Mouse (Mus musculus): ENCODE measurements at regions not wholly inside any gene's neighbourhood (a gene's known extent, or its start where the extent isn't known, plus 50 kb on each side); places are given as distances from the start of the nearest gene placed in this dataset.
A peak's percentile ranks its signal among the peaks of the same experiment; 100 is the strongest.
"Not testable (repeated sequence)": the region's sequence is repeated elsewhere in the genome, so short reads cannot be mapped to it uniquely, and the experiment has no call there.

GRCm38 (mm10) chr5:16937840-16938239, 146.2 kb downstream of the Gm28710 start:
- no peak for DNase-seq (ENCODE audit: low spot score)

- no peak for DNase-seq (ENCODE audit: low spot score)
Measured at GRCm38 (mm10) chr5:16947430-16947829, 155.8 kb downstream of the Gm28710 start.

- DNase-seq (ENCODE audit: low spot score): no peak
Measured at GRCm38 (mm10) chr5:16967735-16968134, 176.1 kb downstream of the Gm28710 start.

GRCm38 (mm10) chr5:16968817-16969216, 177.2 kb downstream of the Gm28710 start:
- DNase-seq (ENCODE audit: low spot score): not testable (repeated sequence)

- DNase-seq (ENCODE audit: low spot score): peak; percentile 0
Measured at GRCm38 (mm10) chr5:16973206-16973896, 181.7 kb downstream of the Gm28710 start.

DNA sequence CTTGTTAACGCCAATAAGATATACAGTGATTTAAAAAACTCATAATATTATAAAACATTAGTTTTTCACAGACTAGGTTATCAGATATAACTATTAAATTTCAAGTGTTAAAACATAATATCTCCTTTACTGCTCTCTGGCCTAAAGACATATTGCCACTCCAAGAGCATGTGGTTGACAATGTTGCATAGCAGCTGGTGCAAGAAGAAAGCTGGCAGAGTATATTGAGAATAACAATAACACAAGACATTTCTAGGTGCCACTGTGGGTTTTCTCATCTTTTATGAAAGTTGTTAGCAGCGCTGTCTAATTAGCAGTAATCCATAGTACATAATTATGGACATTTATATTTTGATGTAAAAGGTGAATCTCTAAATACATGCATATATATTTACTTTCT, 184.4 kb downstream of the Gm28710 start:
- no peak for DNase-seq (ENCODE audit: low spot score)

DNA sequence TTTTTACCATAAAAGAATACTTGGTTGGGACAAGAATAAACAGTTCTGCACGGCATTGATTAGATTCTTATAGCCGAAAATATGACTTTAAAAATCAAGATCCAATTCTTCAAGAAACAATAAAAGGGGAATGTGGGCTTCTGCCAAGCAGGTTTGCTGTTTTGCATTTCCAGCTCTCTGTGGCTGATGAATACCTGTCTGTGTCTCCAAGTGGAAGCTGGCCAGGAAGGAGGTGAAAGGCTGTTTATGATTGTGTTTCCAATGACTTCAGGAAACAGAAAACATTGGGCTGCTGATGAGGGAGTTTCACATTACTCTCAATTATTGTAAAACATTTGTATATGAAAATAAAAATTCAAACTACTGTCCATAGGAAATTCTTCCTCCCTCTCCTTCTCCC, 193.3 kb downstream of the Gm28710 start:
- no peak for DNase-seq (ENCODE audit: low spot score)

- no peak for DNase-seq (ENCODE audit: low spot score)
Measured at GRCm38 (mm10) chr5:16991518-16991917, 199.9 kb downstream of the Gm28710 start.

DNA sequence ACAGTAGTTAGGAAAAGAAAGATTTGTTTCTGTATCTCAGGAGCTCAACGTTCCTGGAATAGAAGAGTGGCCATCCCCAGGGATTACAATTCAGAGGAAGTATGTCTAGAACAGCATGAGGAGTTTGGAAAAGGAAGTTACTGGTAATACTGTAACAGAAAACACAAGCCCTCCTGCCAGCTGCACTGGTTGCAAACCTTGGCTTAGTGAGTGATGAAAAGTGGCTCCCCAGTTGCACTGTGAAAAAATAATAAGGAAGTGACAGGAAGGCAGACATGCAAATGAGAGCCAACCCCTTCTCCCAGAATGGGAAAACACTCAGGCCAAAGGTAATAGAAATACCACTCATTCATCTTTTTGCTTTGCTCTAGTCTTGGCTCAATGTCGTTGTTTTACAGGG, 207.6 kb downstream of the Gm28710 start:
- DNase-seq (ENCODE audit: low spot score): no peak

DNA sequence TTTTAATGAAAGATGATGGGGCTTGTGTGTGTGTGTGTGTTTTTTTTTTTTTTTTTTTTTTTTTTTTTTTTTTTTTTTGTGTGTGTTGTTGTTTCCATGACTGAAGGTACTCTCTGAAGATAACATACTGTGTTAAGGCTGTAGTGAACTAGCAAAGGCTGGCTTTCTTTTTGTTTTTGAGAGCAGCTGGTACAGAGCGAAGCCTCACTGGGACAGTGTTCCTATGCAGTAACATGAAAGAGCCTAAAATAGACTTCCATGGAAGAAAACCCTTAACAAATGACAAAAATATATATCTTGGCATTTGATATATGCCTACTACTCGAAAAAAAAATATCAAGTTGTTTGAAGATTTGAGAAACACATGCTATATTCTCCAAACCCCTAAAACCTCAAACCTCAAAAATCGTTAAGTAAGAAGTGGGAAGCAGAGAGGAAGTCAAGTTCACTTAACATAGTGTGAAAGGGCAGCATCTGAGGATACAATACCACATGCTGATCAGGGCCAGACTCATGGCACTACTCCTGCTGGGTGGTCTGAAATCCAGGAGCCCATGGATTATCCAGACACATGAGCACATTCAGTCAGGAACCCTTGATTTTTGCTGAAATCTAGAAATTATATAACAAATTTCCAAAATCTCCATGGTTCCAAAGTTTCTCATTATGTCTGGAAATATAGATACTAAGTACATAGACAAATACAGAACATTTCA, 215.4 kb downstream of the Gm28710 start:
- no peak for DNase-seq (ENCODE audit: low spot score)

DNA sequence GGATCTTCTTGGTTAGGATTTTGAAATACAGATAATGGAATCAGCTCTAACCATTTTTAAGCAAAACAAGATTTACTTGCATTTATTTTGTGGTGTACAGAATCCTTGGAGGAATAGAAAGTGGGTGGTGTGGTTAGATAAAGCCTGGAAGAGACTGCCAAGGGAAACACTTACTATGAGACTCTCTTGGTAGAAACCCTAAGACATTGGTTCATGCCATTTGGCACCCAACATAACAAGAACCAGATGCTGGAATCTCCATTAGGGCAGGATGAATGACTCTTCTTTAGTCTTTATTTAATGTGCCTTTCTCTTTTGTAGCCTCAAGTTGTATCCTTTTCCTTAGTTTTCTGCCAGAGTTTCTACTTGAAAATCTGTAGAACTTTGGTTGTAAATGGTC, 230.0 kb downstream of the Gm28710 start:
- DNase-seq (ENCODE audit: low spot score): no peak

DNA sequence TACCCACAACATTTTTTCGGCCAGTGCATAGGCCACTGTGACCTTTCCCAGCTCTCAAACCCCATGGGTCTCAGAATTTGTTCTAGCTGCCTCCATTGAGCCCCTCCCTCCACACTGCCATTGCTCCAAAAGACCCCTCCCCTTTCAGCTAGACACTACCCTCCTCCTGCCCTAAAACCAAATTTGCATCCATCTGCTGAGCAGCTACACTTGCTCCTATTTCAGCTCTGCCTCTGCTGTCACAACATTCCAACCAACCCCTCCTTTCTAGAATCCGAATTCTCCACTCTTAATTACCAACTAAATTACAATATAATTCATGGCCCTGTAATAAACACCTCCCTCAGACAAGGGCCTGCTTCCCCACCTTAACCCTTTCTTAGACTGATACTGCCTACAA, 262.3 kb downstream of the Gm28710 start:
- no peak for DNase-seq (ENCODE audit: low spot score)

DNA sequence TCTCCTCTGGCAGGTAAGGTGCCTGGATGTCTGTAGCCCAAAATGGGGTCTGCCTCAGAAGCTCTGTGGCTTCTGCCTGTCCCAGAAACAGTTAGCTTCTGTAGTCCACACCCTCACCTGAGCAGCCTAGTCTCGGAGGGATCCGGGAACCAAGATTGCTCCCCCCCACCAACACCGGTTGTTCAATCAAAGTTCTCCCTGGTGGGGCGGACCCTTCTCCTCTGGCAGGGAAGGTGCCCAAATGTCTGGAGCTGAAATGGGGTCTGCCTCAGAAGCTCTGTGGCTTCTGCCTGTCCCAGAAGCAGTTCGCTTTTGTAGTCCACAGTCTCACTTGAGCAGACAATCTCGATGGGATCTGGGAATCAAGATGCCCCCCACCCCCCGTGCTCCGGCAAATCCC, 273.0 kb downstream of the Gm28710 start:
- DNase-seq (ENCODE audit: low spot score): no peak

DNA sequence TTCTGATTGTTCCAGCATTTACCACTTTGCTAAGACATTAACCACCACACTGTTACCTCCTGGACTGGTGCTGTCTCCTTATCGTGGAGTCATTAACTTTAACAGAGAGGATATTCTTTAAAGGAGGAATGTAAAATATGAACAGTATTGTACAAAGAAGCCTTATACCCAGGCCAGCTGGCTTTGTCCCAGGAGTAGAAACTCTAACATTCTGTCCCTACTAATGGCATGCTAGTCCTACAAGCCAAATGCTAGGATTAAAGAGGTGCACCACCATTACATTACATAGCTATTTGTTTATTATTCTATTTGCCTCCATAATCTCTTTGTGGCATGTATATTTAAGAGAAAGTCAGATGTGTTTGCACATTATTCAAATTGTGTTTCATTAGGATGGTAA, 288.8 kb downstream of the Gm28710 start:
- no peak for DNase-seq (ENCODE audit: low spot score)

GRCm38 (mm10) chr5:17111556-17111955, 261.4 kb upstream of the Speer4f2 start:
- no peak for DNase-seq (ENCODE audit: low spot score)

DNA sequence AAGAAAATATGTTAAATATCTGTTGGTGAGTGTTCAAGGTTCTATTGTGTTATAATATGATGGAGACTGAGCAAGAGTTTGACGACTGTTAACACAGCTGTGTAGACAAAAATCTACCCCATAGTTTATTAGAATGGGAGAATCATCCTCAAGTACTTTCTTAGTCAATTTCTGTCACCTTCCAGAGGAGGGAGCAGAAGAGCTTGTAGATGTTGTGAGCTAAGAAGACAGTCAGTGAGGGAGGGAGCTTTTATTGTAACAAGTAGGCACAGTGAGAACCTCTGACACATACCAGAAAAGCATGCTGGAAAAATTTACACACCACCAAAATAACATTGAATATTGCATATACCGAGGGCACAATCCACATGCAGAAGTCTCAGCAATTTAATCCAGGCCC, 261.0 kb upstream of the Speer4f2 start:
- no peak for DNase-seq (ENCODE audit: low spot score)

DNA sequence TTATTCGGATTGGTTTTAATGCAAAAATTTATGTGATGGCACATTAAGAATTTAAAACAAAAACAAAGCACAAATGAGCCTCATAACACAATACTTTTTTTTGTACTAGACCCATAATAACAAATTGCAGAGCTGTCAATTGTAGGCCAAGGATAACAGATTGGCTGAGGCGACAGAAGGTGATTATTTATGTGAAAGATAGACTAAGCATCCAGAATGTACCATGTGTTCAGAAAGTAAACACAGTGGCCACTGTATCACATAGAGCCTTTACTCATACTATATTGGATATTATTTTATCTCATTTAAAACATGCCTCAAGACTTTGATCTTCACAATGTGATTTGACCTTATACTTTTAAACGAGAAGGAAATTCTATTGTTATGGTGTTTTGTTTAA, 257.9 kb upstream of the Speer4f2 start:
- no peak for DNase-seq (ENCODE audit: low spot score)

DNA sequence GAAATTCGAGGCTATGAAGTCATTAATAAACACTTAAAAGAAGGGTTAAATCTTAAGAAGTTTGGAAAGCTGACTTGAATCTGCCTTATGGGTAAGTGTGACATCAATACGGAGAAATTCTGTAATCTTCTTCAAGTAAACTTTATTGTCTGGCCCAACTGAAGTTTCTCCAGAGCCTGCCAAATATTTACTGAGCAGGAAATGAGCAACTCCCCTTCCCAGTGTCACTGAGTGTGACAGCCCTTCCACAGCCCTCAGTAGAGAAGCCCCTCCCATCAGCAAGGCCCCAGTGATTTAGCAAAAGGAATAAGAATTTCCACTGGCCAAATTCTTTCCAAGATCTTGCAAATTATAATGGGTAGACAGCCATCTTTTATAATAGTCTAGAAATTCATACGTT, 256.9 kb upstream of the Speer4f2 start:
- no peak for DNase-seq (ENCODE audit: low spot score)

GRCm38 (mm10) chr5:17125240-17125639, 247.7 kb upstream of the Speer4f2 start:
- no peak for DNase-seq (ENCODE audit: low spot score)

GRCm38 (mm10) chr5:17127501-17127900, 245.5 kb upstream of the Speer4f2 start:
- DNase-seq (ENCODE audit: low spot score): no peak

- DNase-seq (ENCODE audit: low spot score): no peak
Measured at GRCm38 (mm10) chr5:17135489-17135888, 237.5 kb upstream of the Speer4f2 start.

DNA sequence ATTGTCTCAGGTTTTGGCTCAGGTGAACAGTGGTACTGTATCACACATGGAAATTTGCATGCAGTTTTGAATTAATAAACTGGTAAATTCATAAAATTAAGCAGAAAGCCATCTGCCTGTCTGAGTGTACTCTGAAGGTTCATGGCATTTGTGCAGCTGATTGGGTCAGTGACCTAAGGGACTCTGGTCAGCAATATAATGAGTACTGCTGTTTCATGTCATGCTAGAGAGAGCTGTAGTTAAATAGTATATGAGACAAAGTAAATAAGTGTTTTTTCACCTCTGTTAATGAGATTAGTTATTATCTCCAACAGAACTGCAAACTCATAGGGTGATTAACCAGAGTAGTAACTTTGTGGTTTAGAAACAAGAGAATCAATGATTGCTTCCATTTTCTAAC, 231.4 kb upstream of the Speer4f2 start:
- no peak for DNase-seq (ENCODE audit: low spot score)

GRCm38 (mm10) chr5:17174562-17174961, 198.4 kb upstream of the Speer4f2 start:
- no peak for DNase-seq (ENCODE audit: low spot score)

DNA sequence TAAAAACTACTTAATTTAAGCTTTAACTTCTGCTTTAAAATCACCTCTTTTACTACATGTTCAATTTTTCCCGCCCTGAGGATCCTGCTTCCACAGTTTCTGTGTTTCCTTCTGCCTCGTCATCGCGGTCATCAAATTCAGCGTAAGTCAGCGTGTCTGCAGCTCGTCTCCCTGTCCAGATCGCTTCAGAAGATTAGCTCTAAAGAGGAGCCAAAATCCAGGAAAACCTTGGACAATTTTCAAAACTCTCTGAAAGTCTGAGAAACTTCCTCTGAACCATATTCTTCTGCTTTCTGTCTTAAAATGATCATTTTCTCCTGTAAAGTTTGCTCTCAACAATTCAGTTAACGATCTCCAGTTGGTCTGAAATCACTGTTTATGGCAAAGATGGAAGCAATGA, 196.2 kb upstream of the Speer4f2 start:
- no peak for DNase-seq (ENCODE audit: low spot score)
